Mouse (Mus musculus) cortical plate, adult 2 months (tissue): Measurements from ENCODE around the gene Ndufa12.

Source experiments
- CTCF ChIP-seq: fragments of 200-500 bp; IDR thresholded peaks from 2 replicates; pipeline ENCODE4 v1.5.1; 2011; ENCODE audit warnings: mild to moderate bottlenecking, control low read depth, low read length; ENCODE audit not compliant: insufficient read depth; ENCODE audit errors: extremely low read depth
- POLR2A ChIP-seq: fragments of 200-500 bp; IDR thresholded peaks from 2 replicates; pipeline ENCODE4 v1.6.1; 2011; ENCODE audit warnings: mild to moderate bottlenecking, low read length, control low read depth; ENCODE audit not compliant: insufficient read depth; ENCODE audit errors: extremely low read depth

GRCm38 (mm10) chr10:94263211-94263610 lies 64.7 kb downstream of the Ndufa12 start:
- no peak for TF ChIP-seq CTCF
- no peak for TF ChIP-seq POLR2A
